Mouse (Mus musculus): Measurements from ENCODE around the gene Gm20479. TPM values are rescaled to one million over a fixed set of nuclear protein-coding genes. Genes with fewer than 3 reads are reported as not detected.

Gm20479 gene
- polyA plus RNA-seq, 1 experiment = not detected

DNA sequence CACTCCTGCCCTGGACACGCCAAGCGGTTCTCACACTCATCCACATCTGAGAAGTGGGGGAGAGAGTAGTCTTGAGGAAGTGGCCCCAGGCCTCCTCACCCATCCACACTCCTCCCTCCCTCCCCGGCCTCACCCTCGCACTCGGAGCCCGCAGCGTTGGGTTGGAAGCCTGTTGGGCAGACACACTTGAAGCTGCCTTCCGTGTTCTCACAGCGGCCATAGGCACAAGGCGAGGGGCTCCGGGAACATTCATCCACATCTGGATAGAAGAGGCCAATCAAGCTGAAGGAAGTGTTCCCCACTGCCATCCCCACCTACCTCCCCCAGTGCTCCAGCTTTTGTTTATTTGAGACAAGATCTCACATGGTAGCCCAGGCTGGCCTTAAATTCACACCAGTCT is 33.1 kb downstream of the Gm20479 start:
- Histone ChIP-seq H3K27me3 (ENCODE audit: control insufficient read depth, insufficient read depth, insufficient read length) (no peaks in the 10 kb centered on the region), H3K79me2 (ENCODE audit: control insufficient read depth, insufficient read depth) (no peaks in the 10 kb centered on the region), H3ac (ENCODE audit: control insufficient read depth, insufficient read length, low read depth) (no peak overlapping the region), H3K4me3 (ENCODE audit: insufficient read depth, poor library complexity, severe bottlenecking) (no peak overlapping the region), H3K36me3 (ENCODE audit: control insufficient read depth, insufficient read depth) (no peaks in the 10 kb centered on the region), H3K79me3 (ENCODE audit: low read depth) (no peaks in the 10 kb centered on the region)
- TF ChIP-seq USF1 (IDR thresholded peaks at IDR 0.05; ENCODE audit: low read depth) (no peak), CTCF (IDR thresholded peaks at IDR 0.05; ENCODE audit: control insufficient read depth, insufficient read depth, insufficient read length) (no peak), MAX (IDR thresholded peaks at IDR 0.05) (no peak), FOSL1 (IDR thresholded peaks at IDR 0.05; ENCODE audit: insufficient read depth, low read length, poor library complexity, severe bottlenecking) (no peak), CEBPB (IDR thresholded peaks at IDR 0.05; ENCODE audit: low read depth) (no peak), MYOD1 (IDR thresholded peaks at IDR 0.05; ENCODE audit: control insufficient read depth, insufficient read length, low read depth) (no peak), MYOG (IDR thresholded peaks at IDR 0.05; ENCODE audit: control insufficient read depth, extremely low read depth, insufficient read length) (no peak)

DNA sequence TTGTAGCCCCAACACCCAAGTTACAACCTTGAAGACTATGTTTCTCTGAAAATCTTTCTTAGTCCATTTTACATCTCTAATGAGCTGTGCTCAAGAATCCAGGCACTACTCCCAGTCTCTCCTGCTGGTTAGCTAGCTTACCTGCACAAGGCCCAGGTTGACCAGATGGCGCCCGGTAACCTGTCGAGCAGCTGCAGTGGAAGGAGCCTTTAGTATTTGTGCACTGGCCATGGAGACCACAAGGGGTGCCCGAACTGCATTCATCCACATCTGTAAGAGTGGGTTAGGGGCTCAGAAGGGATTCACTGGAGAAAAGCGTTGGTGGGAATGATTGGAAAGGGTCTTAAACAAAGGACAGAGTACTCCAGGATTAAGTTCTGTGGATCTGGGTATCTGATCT is 34.2 kb downstream of the Gm20479 start:
- Histone ChIP-seq H3K79me3 (ENCODE audit: low read depth) (no peaks in the 10 kb centered on the region), H3K27me3 (ENCODE audit: control insufficient read depth, insufficient read depth, insufficient read length) (no peaks in the 10 kb centered on the region), H3K79me2 (ENCODE audit: control insufficient read depth, insufficient read depth) (no peaks in the 10 kb centered on the region), H3K4me3 (ENCODE audit: insufficient read depth, poor library complexity, severe bottlenecking) (no peak overlapping the region), H3ac (ENCODE audit: control insufficient read depth, insufficient read length, low read depth) (no peak overlapping the region), H3K36me3 (ENCODE audit: control insufficient read depth, insufficient read depth) (no peaks in the 10 kb centered on the region)
- TF ChIP-seq MYOG (IDR thresholded peaks at IDR 0.05; ENCODE audit: control insufficient read depth, extremely low read depth, insufficient read length) = no peak
- TF ChIP-seq CEBPB (IDR thresholded peaks at IDR 0.05; ENCODE audit: low read depth) = no peak
- no peak for TF ChIP-seq CTCF (IDR thresholded peaks at IDR 0.05; ENCODE audit: control insufficient read depth, insufficient read depth, insufficient read length)
- TF ChIP-seq FOSL1 (IDR thresholded peaks at IDR 0.05; ENCODE audit: insufficient read depth, low read length, poor library complexity, severe bottlenecking) = no peak
- no peak for TF ChIP-seq USF1 (IDR thresholded peaks at IDR 0.05; ENCODE audit: low read depth)
- no peak for TF ChIP-seq MYOD1 (IDR thresholded peaks at IDR 0.05; ENCODE audit: control insufficient read depth, insufficient read length, low read depth)
- TF ChIP-seq MAX (IDR thresholded peaks at IDR 0.05) = no peak

DNA sequence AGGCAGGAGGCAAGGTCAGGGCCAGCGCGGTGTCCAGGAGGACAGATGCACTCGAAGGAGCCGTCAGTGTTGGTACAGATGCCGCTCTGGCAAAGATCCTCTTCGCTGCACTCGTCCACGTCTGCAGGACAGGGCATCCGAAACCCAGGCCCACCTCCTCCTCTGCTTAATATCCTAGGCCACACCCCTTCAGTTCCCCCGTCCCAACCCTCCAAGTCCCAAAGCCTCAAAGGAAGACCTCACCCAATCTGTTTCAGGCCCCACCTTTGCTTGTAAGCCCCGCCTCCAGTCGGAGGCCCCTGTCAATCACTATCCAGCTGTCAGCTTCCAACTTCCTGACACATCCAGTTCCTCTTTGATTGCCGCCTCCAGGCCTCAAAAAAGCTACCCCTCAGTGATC is 34.9 kb downstream of the Gm20479 start:
- no peak overlapping the region for H3K4me3 ChIP-seq (ENCODE audit: insufficient read depth, poor library complexity, severe bottlenecking)
- no peaks in the 10 kb centered on the region for H3K27me3 ChIP-seq (ENCODE audit: control insufficient read depth, insufficient read depth, insufficient read length)
- TF ChIP-seq USF1 (IDR thresholded peaks at IDR 0.05; ENCODE audit: low read depth) = no peak
- no peak for TF ChIP-seq CEBPB (IDR thresholded peaks at IDR 0.05; ENCODE audit: low read depth)
- no peak for TF ChIP-seq FOSL1 (IDR thresholded peaks at IDR 0.05; ENCODE audit: insufficient read depth, low read length, poor library complexity, severe bottlenecking)
- no peak for TF ChIP-seq MAX (IDR thresholded peaks at IDR 0.05)
- TF ChIP-seq MYOG (IDR thresholded peaks at IDR 0.05; ENCODE audit: control insufficient read depth, extremely low read depth, insufficient read length) = no peak
- no peak for TF ChIP-seq MYOD1 (IDR thresholded peaks at IDR 0.05; ENCODE audit: control insufficient read depth, insufficient read length, low read depth)
- TF ChIP-seq CTCF (IDR thresholded peaks at IDR 0.05; ENCODE audit: control insufficient read depth, insufficient read depth, insufficient read length) = no peak
- H3ac ChIP-seq (ENCODE audit: control insufficient read depth, insufficient read length, low read depth) = no peak overlapping the region
- no peaks in the 10 kb centered on the region for H3K36me3 ChIP-seq (ENCODE audit: control insufficient read depth, insufficient read depth)
- no peaks in the 10 kb centered on the region for H3K79me2 ChIP-seq (ENCODE audit: control insufficient read depth, insufficient read depth)
- no peaks in the 10 kb centered on the region for H3K79me3 ChIP-seq (ENCODE audit: low read depth)

- Histone ChIP-seq H3K79me3 (ENCODE audit: low read depth) (no peaks in the 10 kb centered on the region), H3K27me3 (ENCODE audit: control insufficient read depth, insufficient read depth, insufficient read length) (no peaks in the 10 kb centered on the region), H3K36me3 (ENCODE audit: control insufficient read depth, insufficient read depth) (no peaks in the 10 kb centered on the region), H3ac (ENCODE audit: control insufficient read depth, insufficient read length, low read depth) (no peak overlapping the region), H3K4me3 (ENCODE audit: insufficient read depth, poor library complexity, severe bottlenecking) (no peak overlapping the region), H3K79me2 (ENCODE audit: control insufficient read depth, insufficient read depth) (no peaks in the 10 kb centered on the region)
- TF ChIP-seq CEBPB (IDR thresholded peaks at IDR 0.05; ENCODE audit: low read depth) = no peak
- TF ChIP-seq MYOG (IDR thresholded peaks at IDR 0.05; ENCODE audit: control insufficient read depth, extremely low read depth, insufficient read length) = no peak
- TF ChIP-seq MAX (IDR thresholded peaks at IDR 0.05) = no peak
- no peak for TF ChIP-seq USF1 (IDR thresholded peaks at IDR 0.05; ENCODE audit: low read depth)
- no peak for TF ChIP-seq FOSL1 (IDR thresholded peaks at IDR 0.05; ENCODE audit: insufficient read depth, low read length, poor library complexity, severe bottlenecking)
- TF ChIP-seq MYOD1 (IDR thresholded peaks at IDR 0.05; ENCODE audit: control insufficient read depth, insufficient read length, low read depth) = no peak
- TF ChIP-seq CTCF (IDR thresholded peaks at IDR 0.05; ENCODE audit: control insufficient read depth, insufficient read depth, insufficient read length) = no peak
Measured at GRCm38 (mm10) chr7:27319411-27319810, 37.8 kb downstream of the Gm20479 start.

DNA sequence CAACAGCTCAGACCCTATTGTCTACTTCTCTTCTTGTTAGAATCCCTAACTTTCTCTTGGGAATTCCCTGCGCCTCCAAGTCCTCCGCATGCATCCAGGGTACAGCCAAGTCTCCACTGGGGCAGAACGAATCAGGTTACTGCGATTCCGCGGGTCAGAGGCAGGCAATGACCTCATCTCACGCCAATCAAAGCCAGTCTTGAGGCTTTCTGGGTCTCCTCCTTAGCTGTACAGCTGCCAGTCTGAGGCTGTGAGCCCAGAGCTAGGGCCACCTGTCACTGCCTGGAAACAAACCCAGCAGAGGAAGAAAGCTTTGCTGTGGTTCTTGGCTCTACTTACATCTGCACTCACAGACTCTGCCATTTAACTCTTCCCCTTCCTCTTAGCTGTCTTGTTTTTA is 41.3 kb downstream of the Gm20479 start:
- no peak overlapping the region for H3ac ChIP-seq (ENCODE audit: control insufficient read depth, insufficient read length, low read depth)
- H3K79me2 ChIP-seq (ENCODE audit: control insufficient read depth, insufficient read depth) = no peaks in the 10 kb centered on the region
- no peaks in the 10 kb centered on the region for H3K27me3 ChIP-seq (ENCODE audit: control insufficient read depth, insufficient read depth, insufficient read length)
- peaks cover 8% of the 10 kb centered on the region for H3K36me3 ChIP-seq (ENCODE audit: control insufficient read depth, insufficient read depth)
- peak; percentile 81 for TF ChIP-seq MYOD1 (IDR thresholded peaks at IDR 0.05; ENCODE audit: control insufficient read depth, insufficient read length, low read depth)
- TF ChIP-seq CTCF (IDR thresholded peaks at IDR 0.05; ENCODE audit: control insufficient read depth, insufficient read depth, insufficient read length) = no peak
- H3K79me3 ChIP-seq (ENCODE audit: low read depth) = no peaks in the 10 kb centered on the region
- H3K4me3 ChIP-seq (ENCODE audit: insufficient read depth, poor library complexity, severe bottlenecking) = no peak overlapping the region

- no peaks in the 10 kb centered on the region for H3K27me3 ChIP-seq (ENCODE audit: control insufficient read depth, insufficient read depth, insufficient read length)
- TF ChIP-seq MYOD1 (IDR thresholded peaks at IDR 0.05; ENCODE audit: control insufficient read depth, insufficient read length, low read depth) (no peak), MYOG (IDR thresholded peaks at IDR 0.05; ENCODE audit: control insufficient read depth, extremely low read depth, insufficient read length) (no peak), MAX (IDR thresholded peaks at IDR 0.05) (no peak), CTCF (IDR thresholded peaks at IDR 0.05; ENCODE audit: control insufficient read depth, insufficient read depth, insufficient read length) (no peak), FOSL1 (IDR thresholded peaks at IDR 0.05; ENCODE audit: insufficient read depth, low read length, poor library complexity, severe bottlenecking) (no peak), USF1 (IDR thresholded peaks at IDR 0.05; ENCODE audit: low read depth) (no peak), CEBPB (IDR thresholded peaks at IDR 0.05; ENCODE audit: low read depth) (no peak)
- H3K79me2 ChIP-seq (ENCODE audit: control insufficient read depth, insufficient read depth) = no peaks in the 10 kb centered on the region
- no peak overlapping the region for H3ac ChIP-seq (ENCODE audit: control insufficient read depth, insufficient read length, low read depth)
- no peaks in the 10 kb centered on the region for H3K79me3 ChIP-seq (ENCODE audit: low read depth)
- H3K4me3 ChIP-seq (ENCODE audit: insufficient read depth, poor library complexity, severe bottlenecking) = no peak overlapping the region
- peaks cover 8% of the 10 kb centered on the region for H3K36me3 ChIP-seq (ENCODE audit: control insufficient read depth, insufficient read depth)
Measured at GRCm38 (mm10) chr7:27314393-27314792, 42.8 kb downstream of the Gm20479 start.

Data from C2C12 (cell line).